Mouse (Mus musculus) c-Kit-positive CD71-positive TER-119-negative erythroid progenitor cells, embryonic 14.5 days (primary cell): ENCODE measurements around the gene Pik3ip1.

Source experiments
- DNase-seq: peaks from one replicate; pipeline ENCODE4 v3.0.0-alpha.2; 2013; ENCODE audit warnings: low read depth

Gene Pik3ip1

GRCm38 (mm10) chr11:3302792-3303191 lies 27.4 kb upstream of the Pik3ip1 start:
- no peak for DNase-seq

GRCm38 (mm10) chr11:3305821-3306220 lies 24.4 kb upstream of the Pik3ip1 start:
- no peak for DNase-seq

- DNase-seq = no peak
Measured at GRCm38 (mm10) chr11:3307875-3308274, 22.3 kb upstream of the Pik3ip1 start.

- no peak for DNase-seq
Measured at GRCm38 (mm10) chr11:3309884-3310283, 20.3 kb upstream of the Pik3ip1 start.

- DNase-seq = no peak
Measured at GRCm38 (mm10) chr11:3310789-3311585, 19.2 kb upstream of the Pik3ip1 start.

- no peak for DNase-seq
Measured at GRCm38 (mm10) chr11:3311586-3312347, 18.4 kb upstream of the Pik3ip1 start.

- DNase-seq = no peak
Measured at GRCm38 (mm10) chr11:3313294-3313693, 16.9 kb upstream of the Pik3ip1 start.

- DNase-seq = peak; percentile 41
Measured at GRCm38 (mm10) chr11:3314148-3314547, 16.1 kb upstream of the Pik3ip1 start.

GRCm38 (mm10) chr11:3318286-3318685 lies 11.9 kb upstream of the Pik3ip1 start:
- DNase-seq = no peak

- no peak for DNase-seq
Measured at GRCm38 (mm10) chr11:3328271-3328670, 1.9 kb upstream of the Pik3ip1 start.

GRCm38 (mm10) chr11:3328806-3329775 lies 1.1 kb upstream of the Pik3ip1 start:
- DNase-seq = no peak

GRCm38 (mm10) chr11:3330566-3330965 lies 365 bp downstream of the Pik3ip1 start:
- no peak for DNase-seq

GRCm38 (mm10) chr11:3330991-3331750 lies 970 bp downstream of the Pik3ip1 start:
- DNase-seq = no peak

GRCm38 (mm10) chr11:3331756-3332642 lies 1.8 kb downstream of the Pik3ip1 start:
- DNase-seq = peak; percentile 81

GRCm38 (mm10) chr11:3333111-3333695 lies 3.0 kb downstream of the Pik3ip1 start:
- no peak for DNase-seq

- no peak for DNase-seq
Measured at GRCm38 (mm10) chr11:3334141-3334710, 4.0 kb downstream of the Pik3ip1 start.

GRCm38 (mm10) chr11:3334711-3335316 lies 4.6 kb downstream of the Pik3ip1 start:
- DNase-seq = no peak

GRCm38 (mm10) chr11:3335651-3336216 lies 5.5 kb downstream of the Pik3ip1 start:
- DNase-seq = no peak

- no peak for DNase-seq
Measured at GRCm38 (mm10) chr11:3336602-3337001, 6.4 kb downstream of the Pik3ip1 start.
